Mouse (Mus musculus): Measurements from ENCODE around the gene C1qtnf9. TPM values are rescaled to one million over a fixed set of nuclear protein-coding genes. Genes with fewer than 3 reads are reported as not detected.

Gene C1qtnf9
- total RNA-seq, 2 experiments from 2014 or later = 27.2 to 27.7 TPM

- no peak for DNase-seq (ENCODE audit: low spot score in 2 of 2)
Measured at GRCm38 (mm10) chr14:60747154-60747870, 20.6 kb upstream of the C1qtnf9 start.

- DNase-seq (ENCODE audit: low spot score in 2 of 2) = no peak
Measured at GRCm38 (mm10) chr14:60749880-60750279, 18.1 kb upstream of the C1qtnf9 start.

GRCm38 (mm10) chr14:60751581-60751980 lies 16.4 kb upstream of the C1qtnf9 start:
- no peak for DNase-seq (ENCODE audit: low spot score in 2 of 2)

DNA sequence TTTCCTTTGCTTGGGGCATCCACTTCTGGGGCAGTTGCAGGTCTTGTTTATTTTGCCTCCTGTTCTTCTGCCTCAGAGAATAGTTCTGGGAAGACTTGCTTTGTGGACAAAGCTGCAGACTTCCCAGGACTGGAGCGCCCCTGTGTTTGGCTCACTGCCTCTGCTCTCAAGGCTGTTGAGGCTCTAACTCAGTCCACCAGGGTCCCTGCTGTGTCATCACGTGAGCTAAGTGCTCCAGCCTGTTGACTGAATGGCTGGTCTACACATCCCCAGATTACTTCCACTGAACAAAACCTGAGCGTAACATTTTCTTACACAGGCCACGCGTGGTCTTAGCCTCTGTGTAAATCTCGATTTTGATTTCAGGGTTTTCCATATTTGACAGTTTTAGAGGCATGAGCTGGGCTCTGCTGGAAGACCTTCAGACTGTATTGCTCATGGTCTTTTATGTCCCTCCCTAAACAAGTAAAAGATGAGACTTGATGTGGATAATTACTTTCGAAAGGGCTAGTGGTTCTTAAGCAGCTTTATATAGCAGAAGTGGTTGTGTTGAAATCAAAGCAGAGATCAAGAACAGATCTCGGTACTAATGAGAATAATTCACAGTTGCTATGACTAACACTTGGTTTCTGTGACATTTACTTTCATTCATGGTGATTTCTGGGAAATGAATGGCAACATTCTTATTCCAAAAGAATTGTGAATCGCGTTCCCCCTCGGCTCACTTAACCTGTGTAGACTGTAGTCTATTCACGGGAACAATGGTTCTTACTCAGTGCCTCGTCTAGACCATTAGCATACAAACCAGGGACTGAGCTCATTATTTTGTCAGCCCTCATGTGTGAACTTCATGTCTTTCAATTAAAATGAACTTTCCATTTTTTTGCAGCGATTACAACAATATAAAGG lies 14.8 kb upstream of the C1qtnf9 start:
- DNase-seq (ENCODE audit: low spot score in 2 of 2) = no peak

GRCm38 (mm10) chr14:60753801-60754126 lies 14.2 kb upstream of the C1qtnf9 start:
- DNase-seq (ENCODE audit: low spot score in 2 of 2) = no peak

GRCm38 (mm10) chr14:60754656-60755055 lies 13.3 kb upstream of the C1qtnf9 start:
- DNase-seq (ENCODE audit: low spot score in 2 of 2) = no peak

DNA sequence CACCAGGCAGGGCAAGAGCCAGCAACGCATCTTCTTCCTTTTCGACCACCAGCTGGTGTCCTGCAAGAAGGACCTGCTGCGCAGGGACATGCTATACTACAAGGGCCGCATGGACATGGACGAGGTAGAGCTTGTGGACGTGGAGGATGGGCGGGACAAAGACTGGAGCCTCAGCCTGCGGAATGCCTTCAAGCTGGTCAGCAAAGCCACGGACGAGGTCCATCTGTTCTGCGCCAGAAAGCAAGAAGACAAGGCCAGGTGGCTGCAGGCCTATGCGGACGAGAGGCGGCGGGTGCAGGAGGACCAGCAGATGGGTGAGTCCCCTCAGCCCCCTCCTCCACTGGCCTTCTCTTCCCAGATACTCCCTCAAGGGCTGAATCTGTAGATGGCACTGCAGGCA lies 11.7 kb upstream of the C1qtnf9 start:
- no peak for DNase-seq (ENCODE audit: low spot score in 2 of 2)

- DNase-seq (ENCODE audit: low spot score in 2 of 2) = no peak
Measured at GRCm38 (mm10) chr14:60757265-60757664, 10.7 kb upstream of the C1qtnf9 start.

DNA sequence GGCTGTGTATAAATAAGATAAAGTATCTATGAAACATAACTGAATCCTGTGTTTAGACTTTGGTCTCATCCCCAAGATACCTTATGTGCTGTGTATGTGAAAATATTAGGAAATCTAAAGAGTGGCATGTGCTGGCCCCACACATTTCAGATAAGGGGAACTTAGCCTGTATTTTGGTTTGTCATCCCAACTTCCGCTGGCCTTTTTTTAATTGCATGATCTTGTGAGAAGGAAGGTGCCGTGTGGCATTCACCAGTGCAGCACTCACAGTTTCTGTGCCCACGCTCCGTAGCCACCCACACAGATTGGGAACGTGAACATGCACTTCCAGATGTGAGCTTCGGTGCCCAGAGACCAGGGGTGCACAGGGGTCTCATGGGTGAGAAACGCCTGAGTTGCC lies 10.2 kb upstream of the C1qtnf9 start:
- DNase-seq (ENCODE audit: low spot score in 2 of 2) = no peak

GRCm38 (mm10) chr14:60759097-60759496 lies 8.8 kb upstream of the C1qtnf9 start:
- no peak for DNase-seq (ENCODE audit: low spot score in 2 of 2)

DNA sequence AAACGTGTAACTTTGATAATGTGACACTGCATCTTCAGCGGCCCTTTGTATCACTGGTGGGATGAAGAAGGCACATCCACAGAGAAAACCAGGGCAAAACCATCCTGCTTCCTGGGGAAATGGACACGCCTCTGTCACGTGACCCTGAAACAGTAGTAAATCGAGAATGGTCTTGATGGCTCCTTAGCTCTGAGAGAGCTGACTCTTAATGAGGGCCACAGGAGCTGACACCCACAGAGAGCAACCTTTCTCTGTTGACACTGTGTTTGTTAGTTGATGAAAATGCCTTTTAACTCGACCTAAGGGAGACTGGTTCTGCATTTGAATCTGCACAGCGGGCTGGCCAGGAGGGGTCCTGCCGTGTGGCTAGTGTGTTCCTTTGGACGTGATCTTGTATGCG lies 6.1 kb upstream of the C1qtnf9 start:
- no peak for DNase-seq (ENCODE audit: low spot score in 2 of 2)

DNA sequence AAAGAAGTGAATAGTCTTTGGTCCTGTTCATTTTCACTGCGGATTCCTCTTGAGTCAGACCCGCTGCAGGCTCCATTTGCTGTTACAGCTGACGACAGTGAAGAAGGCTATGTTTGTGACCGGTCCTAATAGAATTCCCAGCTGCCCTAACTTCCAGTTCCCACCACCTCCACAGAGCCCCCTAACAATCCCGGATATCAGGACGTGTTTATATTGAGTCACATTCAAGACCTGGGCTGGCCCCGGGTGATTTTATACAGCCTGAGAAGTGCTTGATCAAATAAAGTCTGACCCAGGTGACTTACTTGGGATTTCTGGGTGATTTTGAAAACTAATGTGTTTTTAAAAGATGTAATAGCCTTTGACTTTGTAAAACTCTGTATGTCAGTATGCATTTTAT lies 5.2 kb upstream of the C1qtnf9 start:
- DNase-seq (ENCODE audit: low spot score in 2 of 2) = no peak

- DNase-seq (ENCODE audit: low spot score in 2 of 2) = no peak
Measured at GRCm38 (mm10) chr14:60763746-60764145, 4.2 kb upstream of the C1qtnf9 start.

- no peak for DNase-seq (ENCODE audit: low spot score in 2 of 2)
Measured at GRCm38 (mm10) chr14:60764526-60764925, 3.4 kb upstream of the C1qtnf9 start.

- no peak for DNase-seq (ENCODE audit: low spot score in 2 of 2)
Measured at GRCm38 (mm10) chr14:60765025-60765424, 2.9 kb upstream of the C1qtnf9 start.

- no peak for DNase-seq (ENCODE audit: low spot score in 2 of 2)
Measured at GRCm38 (mm10) chr14:60769340-60769739, 1.4 kb downstream of the C1qtnf9 start.

DNA sequence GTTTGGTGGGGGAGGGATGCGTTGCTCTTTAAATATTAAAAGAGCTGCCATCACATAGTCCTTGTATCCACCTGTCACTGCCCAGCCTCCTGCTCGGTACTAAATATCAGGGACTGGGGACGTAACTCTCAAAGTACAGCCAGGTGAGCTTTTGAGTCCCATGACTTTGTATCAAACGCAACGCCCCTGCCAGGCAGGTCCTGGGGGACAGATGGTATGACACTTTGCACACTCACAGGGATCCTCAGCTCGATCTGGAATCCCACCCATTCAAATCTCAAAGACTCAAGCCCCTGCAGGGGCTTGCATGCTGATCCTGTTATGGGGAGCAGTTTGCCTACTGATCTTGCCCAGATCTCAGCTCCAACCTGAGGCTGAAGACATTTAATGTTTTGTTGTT lies 2.7 kb downstream of the C1qtnf9 start:
- no peak for DNase-seq (ENCODE audit: low spot score in 2 of 2)

- DNase-seq (ENCODE audit: low spot score in 2 of 2) = peak in 1 of 2 experiments; percentile 70
Measured at GRCm38 (mm10) chr14:60771057-60771456, 3.1 kb downstream of the C1qtnf9 start.

GRCm38 (mm10) chr14:60773476-60773875 lies 5.5 kb downstream of the C1qtnf9 start:
- no peak for DNase-seq (ENCODE audit: low spot score in 2 of 2)

GRCm38 (mm10) chr14:60776521-60776920 lies 8.6 kb downstream of the C1qtnf9 start:
- DNase-seq (ENCODE audit: low spot score in 2 of 2) = no peak

GRCm38 (mm10) chr14:60777485-60777919 lies 9.6 kb downstream of the C1qtnf9 start:
- no peak for DNase-seq (ENCODE audit: low spot score in 2 of 2)

DNA sequence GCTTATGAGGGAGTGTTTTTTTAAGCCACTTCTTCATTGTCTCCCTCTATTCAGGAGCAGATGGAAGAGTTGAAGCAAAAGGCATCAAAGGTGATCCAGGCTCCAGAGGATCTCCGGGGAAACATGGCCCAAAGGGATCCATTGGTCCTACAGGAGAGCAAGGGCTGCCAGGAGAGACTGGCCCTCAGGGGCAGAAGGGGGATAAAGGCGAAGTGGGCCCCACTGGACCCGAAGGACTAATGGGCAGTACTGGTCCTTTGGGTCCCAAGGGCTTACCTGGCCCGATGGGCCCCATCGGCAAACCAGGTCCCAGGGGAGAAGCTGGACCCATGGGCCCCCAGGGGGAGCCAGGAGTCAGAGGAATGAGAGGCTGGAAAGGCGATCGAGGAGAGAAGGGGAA lies 11.3 kb downstream of the C1qtnf9 start:
- DNase-seq (ENCODE audit: low spot score in 2 of 2) = no peak

Measured in gastrocnemius, postnatal 4 days (tissue).